Mouse (Mus musculus) embryonic facial prominence, embryonic 12.5 days (tissue): Measurements from ENCODE around the gene Isy1. TPM values are rescaled to one million over a fixed set of nuclear protein-coding genes. Genes with fewer than 3 reads are reported as not detected.

ENCODE experiments used
- ATAC-seq: fragments of 200-750 bp; cut with Nextera tagmentation; 2 replicates; pipeline ENCODE4 v1.8.0; 2017; ENCODE audit not compliant: insufficient number of reproducible peaks, insufficient read depth, low FRiP score, low TSS enrichment
- H3K27ac ChIP-seq: fragments of 300-500 bp; sonication (generic); 2 replicates; pipeline ENCODE4 v1.5.1; 2016; ENCODE audit warnings: mild to moderate bottlenecking
- H3K27me3 ChIP-seq: fragments of 300-500 bp; sonication (generic); 2 replicates; pipeline ENCODE4 v1.6.1; 2016; ENCODE audit warnings: mild to moderate bottlenecking, moderate library complexity
- H3K36me3 ChIP-seq: fragments of 300-500 bp; sonication (generic); 2 replicates; pipeline ENCODE4 v1.6.1; 2016; ENCODE audit warnings: mild to moderate bottlenecking
- H3K4me1 ChIP-seq: fragments of 300-500 bp; sonication (generic); 2 replicates; pipeline ENCODE4 v1.6.1; 2016
- H3K4me2 ChIP-seq: fragments of 300-500 bp; sonication (generic); replicated peaks from 2 replicates; pipeline ENCODE4 v1.6.1; 2016; ENCODE audit warnings: mild to moderate bottlenecking, moderate library complexity
- H3K4me3 ChIP-seq: fragments of 300-500 bp; sonication (generic); 2 replicates; pipeline ENCODE4 v1.5.1; 2016; ENCODE audit warnings: mild to moderate bottlenecking
- H3K9ac ChIP-seq: fragments of 300-500 bp; sonication (generic); 2 replicates; pipeline ENCODE4 v1.6.1; 2016; ENCODE audit warnings: mild to moderate bottlenecking, moderate library complexity
- H3K9me3 ChIP-seq: fragments of 300-500 bp; sonication (generic); 2 replicates; pipeline ENCODE4 v1.6.1; 2016; ENCODE audit warnings: mild to moderate bottlenecking, moderate library complexity
- WGBS: fragments of 180-500 bp; shearing (Covaris S2); methylation state at CpG from one replicate; pipeline ENCODE4 v1.1.7; 2016; 5-methylcytosine and 5-hydroxymethylcytosine counted together
- polyA plus RNA-seq: library from polyadenylated mRNA; unstranded; fragments of >200 nt; fragmentation: Nextera tagmentation; extraction: Ambion mirVana; gene quantifications from 2 replicates; pipeline ENCODE4 v1.2.1, GENCODE M21; 2016

Gene Isy1
- polyA plus RNA-seq, 1 experiment from 2014 or later = 60.5 TPM

- Histone ChIP-seq H3K4me1 (peaks cover 9% of the 10 kb centered on the region; the same call in 1 of the 2 replicates), H3K9me3 (no peaks in the 10 kb centered on the region), H3K4me3 (no peak overlapping the region), H3K4me2 (no peak overlapping the region), H3K36me3 (peaks cover 6% of the 10 kb centered on the region; the same call in 1 of the 2 replicates), H3K9ac (no peak overlapping the region), H3K27me3 (no peaks in the 10 kb centered on the region), H3K27ac (no peak overlapping the region)
- 92% methylated on average over 6 of the region's 6 CpGs for WGBS
- no peak for ATAC-seq
Measured at GRCm38 (mm10) chr6:87809651-87810161, 28.9 kb downstream of the Isy1 start.

- WGBS = 91% methylated on average over 2 of the region's 2 CpGs
- no peak for ATAC-seq
- peaks cover 6% of the 10 kb centered on the region; the same call in 1 of the 2 replicates for H3K36me3 ChIP-seq
Measured at GRCm38 (mm10) chr6:87809144-87809543, 29.5 kb downstream of the Isy1 start.

GRCm38 (mm10) chr6:87808521-87808920 lies 30.1 kb downstream of the Isy1 start:
- no peak overlapping the region for H3K4me2 ChIP-seq
- H3K27ac ChIP-seq = no peak overlapping the region
- peaks cover 6% of the 10 kb centered on the region; the same call in 1 of the 2 replicates for H3K36me3 ChIP-seq
- H3K27me3 ChIP-seq = no peaks in the 10 kb centered on the region
- peaks cover 9% of the 10 kb centered on the region; the same call in 1 of the 2 replicates for H3K4me1 ChIP-seq
- no peak overlapping the region for H3K9ac ChIP-seq
- no peaks in the 10 kb centered on the region for H3K9me3 ChIP-seq
- no peak for ATAC-seq
- WGBS = 66% methylated on average over 3 of the region's 3 CpGs
- H3K4me3 ChIP-seq = no peak overlapping the region

More at GRCm38 (mm10) chr6:87809144-87809543, 29.5 kb downstream of the Isy1 start:
- Histone ChIP-seq H3K27ac (no peak overlapping the region), H3K9ac (no peak overlapping the region), H3K27me3 (no peaks in the 10 kb centered on the region), H3K4me3 (no peak overlapping the region), H3K4me2 (no peak overlapping the region), H3K9me3 (no peaks in the 10 kb centered on the region), H3K4me1 (peaks cover 9% of the 10 kb centered on the region; the same call in 1 of the 2 replicates)

- no peaks in the 10 kb centered on the region for H3K9me3 ChIP-seq
- no peak overlapping the region for H3K27ac ChIP-seq
- H3K36me3 ChIP-seq = peaks cover 3% of the 10 kb centered on the region; the same call in 1 of the 2 replicates
- no peak overlapping the region for H3K4me3 ChIP-seq
- 82% methylated on average over 4 of the region's 4 CpGs for WGBS
- no peak overlapping the region for H3K9ac ChIP-seq
- peaks cover 9% of the 10 kb centered on the region; the same call in 1 of the 2 replicates for H3K4me1 ChIP-seq
- H3K4me2 ChIP-seq = no peak overlapping the region
- ATAC-seq = no peak
- no peaks in the 10 kb centered on the region for H3K27me3 ChIP-seq
Measured at GRCm38 (mm10) chr6:87807735-87808440, 30.7 kb downstream of the Isy1 start.

GRCm38 (mm10) chr6:87806857-87807256 lies 31.7 kb downstream of the Isy1 start:
- H3K4me2 ChIP-seq = no peak overlapping the region
- no peak for ATAC-seq
- no peaks in the 10 kb centered on the region for H3K9me3 ChIP-seq
- WGBS = 50% methylated on average over 2 of the region's 2 CpGs
- peaks cover 3% of the 10 kb centered on the region; the same call in 1 of the 2 replicates for H3K36me3 ChIP-seq
- H3K27ac ChIP-seq = no peak overlapping the region
- 0 out of 2 replicates have a peak, but pooled peaks cover 2% of the 10 kb centered on the region for H3K4me1 ChIP-seq
- no peak overlapping the region for H3K9ac ChIP-seq
- H3K27me3 ChIP-seq = no peaks in the 10 kb centered on the region
- H3K4me3 ChIP-seq = no peak overlapping the region

GRCm38 (mm10) chr6:87806028-87806427 lies 32.6 kb downstream of the Isy1 start:
- Histone ChIP-seq H3K36me3 (peaks cover 3% of the 10 kb centered on the region; the same call in 1 of the 2 replicates), H3K9me3 (no peaks in the 10 kb centered on the region), H3K27ac (no peak overlapping the region), H3K4me2 (no peak overlapping the region), H3K4me3 (no peak overlapping the region), H3K9ac (no peak overlapping the region), H3K4me1 (0 out of 2 replicates have a peak, but pooled peaks cover 2% of the 10 kb centered on the region), H3K27me3 (no peaks in the 10 kb centered on the region)
- WGBS = 86% methylated on average over 2 of the region's 2 CpGs
- ATAC-seq = no peak

- Histone ChIP-seq H3K9me3 (no peaks in the 10 kb centered on the region), H3K4me3 (no peak overlapping the region), H3K36me3 (peaks cover 3% of the 10 kb centered on the region; the same call in 1 of the 2 replicates), H3K4me2 (no peak overlapping the region), H3K27me3 (no peaks in the 10 kb centered on the region), H3K27ac (no peak overlapping the region), H3K9ac (no peak overlapping the region), H3K4me1 (0 out of 2 replicates have a peak, but pooled peaks cover 2% of the 10 kb centered on the region)
- no peak for ATAC-seq
- 90% methylated on average over 7 of the region's 7 CpGs for WGBS
Measured at GRCm38 (mm10) chr6:87805448-87805847, 33.1 kb downstream of the Isy1 start.

- 84% methylated on average over 7 of the region's 7 CpGs for WGBS
- Histone ChIP-seq H3K4me2 (no peak overlapping the region), H3K9me3 (no peaks in the 10 kb centered on the region), H3K27me3 (no peaks in the 10 kb centered on the region), H3K4me1 (0 out of 2 replicates have a peak, but pooled peaks cover 2% of the 10 kb centered on the region), H3K36me3 (peaks cover 3% of the 10 kb centered on the region; the same call in 1 of the 2 replicates), H3K27ac (no peak overlapping the region), H3K4me3 (no peak overlapping the region), H3K9ac (no peak overlapping the region)
- ATAC-seq = no peak
Measured at GRCm38 (mm10) chr6:87804886-87805285, 33.7 kb downstream of the Isy1 start.

- Histone ChIP-seq H3K4me2 (no peak overlapping the region), H3K27me3 (no peaks in the 10 kb centered on the region), H3K27ac (no peak overlapping the region), H3K4me3 (no peak overlapping the region), H3K4me1 (no peaks in the 10 kb centered on the region), H3K36me3 (peaks cover 3% of the 10 kb centered on the region; the same call in 1 of the 2 replicates), H3K9me3 (no peaks in the 10 kb centered on the region), H3K9ac (no peak overlapping the region)
- 85% methylated on average over 1 of the region's 1 CpGs for WGBS
- ATAC-seq = no peak
Measured at GRCm38 (mm10) chr6:87804036-87804435, 34.6 kb downstream of the Isy1 start.

- Histone ChIP-seq H3K4me2 (no peak overlapping the region), H3K36me3 (no peaks in the 10 kb centered on the region; the same call in 1 of the 2 replicates), H3K9me3 (no peaks in the 10 kb centered on the region), H3K27me3 (no peaks in the 10 kb centered on the region), H3K9ac (no peak overlapping the region), H3K4me1 (no peaks in the 10 kb centered on the region), H3K4me3 (no peak overlapping the region), H3K27ac (no peak overlapping the region)
- WGBS = 83% methylated on average over 7 of the region's 7 CpGs
- ATAC-seq = no peak
Measured at GRCm38 (mm10) chr6:87802462-87802861, 36.1 kb downstream of the Isy1 start.

- Histone ChIP-seq H3K27me3 (no peaks in the 10 kb centered on the region), H3K9ac (no peak overlapping the region), H3K27ac (no peak overlapping the region), H3K4me3 (no peak overlapping the region), H3K9me3 (no peaks in the 10 kb centered on the region), H3K4me2 (no peak overlapping the region), H3K36me3 (no peaks in the 10 kb centered on the region; the same call in 1 of the 2 replicates), H3K4me1 (no peaks in the 10 kb centered on the region)
- no peak for ATAC-seq
- 84% methylated on average over 6 of the region's 6 CpGs for WGBS
Measured at GRCm38 (mm10) chr6:87799576-87799975, 39.0 kb downstream of the Isy1 start.

GRCm38 (mm10) chr6:87797321-87797720 lies 41.3 kb downstream of the Isy1 start:
- H3K4me2 ChIP-seq = no peak overlapping the region
- H3K27ac ChIP-seq = no peak overlapping the region
- no peaks in the 10 kb centered on the region for H3K9me3 ChIP-seq
- H3K36me3 ChIP-seq = peaks cover 3% of the 10 kb centered on the region
- no peak overlapping the region for H3K9ac ChIP-seq
- WGBS = 40% methylated on average over 2 of the region's 2 CpGs
- ATAC-seq = no peak
- no peak overlapping the region for H3K4me3 ChIP-seq
- H3K4me1 ChIP-seq = no peaks in the 10 kb centered on the region
- no peaks in the 10 kb centered on the region for H3K27me3 ChIP-seq
